Mouse (Mus musculus) cerebellum, adult 2 months (tissue): ENCODE results near the gene Gm45062. TPM values are rescaled to one million over a fixed set of nuclear protein-coding genes. Genes with fewer than 3 reads are reported as not detected.

Experiments used
- DNase-seq, 2 experiments: peaks; one replicate each; pipeline ENCODE4 v3.0.0; 2021
- H3K27ac ChIP-seq: fragments of 200-500 bp; 2 replicates; pipeline ENCODE4 v1.5.1; 2012; ENCODE audit warnings: low read length, control low read depth, inconsistent platforms; ENCODE audit not compliant: insufficient read depth
- H3K27me3 ChIP-seq: fragments of 200-500 bp; 2 replicates; pipeline ENCODE4 v1.6.1; 2012; ENCODE audit warnings: inconsistent platforms, mild to moderate bottlenecking, low read length, moderate library complexity; ENCODE audit not compliant: control insufficient read depth, insufficient read depth
- H3K4me1 ChIP-seq: fragments of 200-500 bp; 2 replicates; pipeline ENCODE4 v1.6.1; 2011; ENCODE audit warnings: low read length; ENCODE audit not compliant: control insufficient read depth, insufficient read depth
- H3K4me3 ChIP-seq: fragments of 200-500 bp; replicated peaks from 2 replicates; pipeline ENCODE3; 2011; ENCODE audit warnings: mild to moderate bottlenecking, low read depth, low read length, control low read depth; ENCODE audit not compliant: insufficient read depth
- CTCF ChIP-seq: fragments of 200-500 bp; IDR thresholded peaks from 2 replicates; pipeline ENCODE4 v1.5.1; 2011; ENCODE audit warnings: low read depth, mild to moderate bottlenecking, control low read depth, low read length, moderate library complexity, borderline replicate concordance; ENCODE audit not compliant: insufficient read depth
- POLR2A ChIP-seq: fragments of 200-500 bp; IDR thresholded peaks from 2 replicates; pipeline ENCODE4 v1.6.1; 2011; ENCODE audit warnings: low read length, control low read depth, borderline replicate concordance; ENCODE audit not compliant: insufficient read depth
- WGBS: fragments of 180-500 bp; shearing (Covaris S2); methylation state at CpG from one replicate; pipeline ENCODE4 v1.1.7; 2018; 5-methylcytosine and 5-hydroxymethylcytosine counted together
- polyA plus RNA-seq: library from polyadenylated mRNA; depleted of rRNA; stranded (reverse); fragments of >200 nt; gene quantifications from 2 replicates; pipeline ENCODE4 v1.2.3, GENCODE M21; 2012

Gene Gm45062
- polyA plus RNA-seq, 1 experiment, result 20.5 TPM

DNA sequence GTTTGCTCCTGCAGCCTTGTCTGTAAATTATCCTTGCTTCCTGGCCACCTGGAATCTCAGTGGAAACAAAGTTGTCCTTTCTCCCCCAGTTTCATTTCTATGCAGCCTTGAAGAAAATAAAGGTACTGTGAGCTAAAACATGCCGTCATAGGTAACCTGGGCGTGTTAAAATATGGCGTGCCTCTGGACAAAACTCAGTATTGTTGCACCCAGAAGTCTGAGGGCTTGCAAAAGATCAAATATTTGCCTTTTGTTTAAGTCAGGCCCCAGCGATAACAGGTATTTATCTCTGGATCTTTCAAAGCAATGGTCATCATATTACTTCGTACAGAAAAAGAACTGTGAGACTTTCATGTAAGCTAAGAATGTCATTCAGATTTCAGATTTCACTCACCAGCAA is 206.7 kb downstream of the Gm45062 start:
- 95% methylated on average over 5 of the region's 5 CpGs for WGBS
- Histone ChIP-seq H3K27me3 (no peaks in the 10 kb centered on the region), H3K27ac (no peak overlapping the region), H3K4me3 (no peak overlapping the region), H3K4me1 (no peaks in the 10 kb centered on the region)
- DNase-seq, result no peak
- TF ChIP-seq POLR2A (no peak), CTCF (no peak)

DNA sequence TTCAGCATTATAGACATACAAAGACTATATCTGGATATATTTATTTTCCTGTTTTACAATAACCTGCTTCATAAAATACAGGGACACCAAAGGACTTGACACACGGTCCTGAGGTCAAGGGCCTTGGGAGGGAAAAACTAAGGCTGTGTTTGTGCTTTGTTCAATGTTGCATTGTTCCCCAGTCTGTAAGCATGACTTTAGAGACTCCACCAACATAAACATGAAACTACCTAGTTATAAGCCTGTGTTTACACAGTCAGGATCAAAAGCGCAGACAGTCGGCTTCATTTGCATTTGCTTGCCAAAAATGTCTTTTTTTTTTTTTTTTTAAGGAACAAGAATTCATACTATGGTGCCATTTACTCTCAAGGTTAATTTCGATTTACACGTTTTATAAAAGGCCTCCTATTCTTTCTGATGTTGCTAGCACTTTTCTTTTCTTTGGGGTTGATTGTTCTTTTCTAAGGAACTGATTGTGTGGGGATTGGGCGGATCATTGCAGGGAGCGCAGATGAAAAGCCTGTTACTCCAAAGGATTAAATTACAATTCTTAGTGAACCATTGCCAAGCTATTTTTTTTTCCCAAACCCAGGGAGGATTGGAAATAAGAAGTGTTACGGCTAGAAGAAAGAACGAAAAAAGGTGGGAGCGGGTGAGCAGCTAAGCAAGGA is 208.6 kb downstream of the Gm45062 start:
- H3K27me3 ChIP-seq, result no peaks in the 10 kb centered on the region

DNA sequence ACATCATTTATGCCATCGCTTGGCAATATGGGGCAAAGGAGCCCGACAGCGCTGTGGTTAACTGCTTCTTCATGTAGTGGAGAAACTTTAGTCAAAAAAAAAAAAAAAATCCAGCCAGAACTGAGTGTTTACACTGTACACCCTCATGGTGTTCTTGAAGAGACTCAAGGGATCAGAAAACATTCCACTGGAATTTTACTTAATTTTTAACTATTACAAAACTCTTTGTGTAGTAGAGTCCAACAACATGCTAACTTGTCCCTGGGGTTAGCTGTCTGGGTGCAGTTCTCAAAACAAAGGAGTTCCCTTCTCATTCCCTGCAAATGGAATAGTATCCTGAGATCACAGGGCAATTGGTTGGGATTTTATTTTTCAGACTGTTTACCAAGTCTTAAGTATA is 210.7 kb downstream of the Gm45062 start:
- Histone ChIP-seq H3K4me3 (no peak overlapping the region), H3K4me1 (no peaks in the 10 kb centered on the region), H3K27me3 (no peaks in the 10 kb centered on the region), H3K27ac (no peak overlapping the region)
- no peak for DNase-seq
- 91% methylated on average over 3 of the region's 3 CpGs for WGBS
- TF ChIP-seq POLR2A (no peak), CTCF (no peak)

More for the DNA sequence above, 208.6 kb downstream of the Gm45062 start:
- TF ChIP-seq POLR2A (no peak), CTCF (no peak)
- Histone ChIP-seq H3K4me1 (no peaks in the 10 kb centered on the region), H3K4me3 (no peak overlapping the region), H3K27ac (no peak overlapping the region)
- WGBS, result 63% methylated on average over 10 of the region's 10 CpGs
- no peak for DNase-seq

DNA sequence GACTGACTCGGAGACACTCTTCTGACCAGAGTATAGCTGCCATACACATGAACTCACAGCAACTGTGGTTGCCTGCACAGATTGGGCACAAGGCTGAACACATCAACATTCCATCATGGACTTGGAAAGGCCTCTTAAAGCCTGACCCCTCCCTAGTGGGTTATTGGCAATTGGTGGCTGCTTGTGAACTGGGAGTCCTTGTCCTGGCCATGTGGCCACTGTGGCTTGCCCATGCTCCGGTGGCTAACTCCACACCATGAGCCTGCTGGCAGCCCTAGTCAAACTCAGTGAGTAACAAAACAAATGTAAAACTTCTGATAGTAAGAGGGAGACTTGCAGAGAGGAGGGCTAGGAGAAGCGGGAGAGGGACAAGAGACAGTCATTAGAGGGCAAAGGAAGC is 212.9 kb downstream of the Gm45062 start:
- TF ChIP-seq CTCF, result no peak
- no peak for TF ChIP-seq POLR2A
- Histone ChIP-seq H3K27me3 (no peaks in the 10 kb centered on the region), H3K4me3 (no peak overlapping the region), H3K4me1 (no peaks in the 10 kb centered on the region), H3K27ac (no peak overlapping the region)
- WGBS, result 77% methylated on average over 3 of the region's 3 CpGs
- DNase-seq, result no peak

DNA sequence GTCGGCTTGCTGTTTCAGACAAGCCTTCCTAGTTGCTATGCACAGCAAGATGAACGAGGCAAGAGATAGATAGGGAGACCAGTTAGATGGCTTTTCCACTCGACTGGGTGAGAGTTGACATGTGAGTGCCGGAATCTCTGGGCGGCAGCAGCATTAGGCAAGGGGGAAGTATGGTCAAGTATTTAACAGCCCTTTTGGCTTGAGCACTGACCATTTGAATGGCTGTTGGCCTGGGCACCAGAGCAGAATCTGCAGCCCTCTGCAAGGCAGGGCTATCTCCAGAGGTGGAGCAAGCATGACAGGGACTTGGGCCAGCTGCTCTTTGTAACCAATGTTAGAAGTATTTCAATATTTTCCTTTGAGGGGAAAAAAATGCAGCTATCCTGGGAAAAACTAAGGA is 213.7 kb downstream of the Gm45062 start:
- WGBS, result 70% methylated on average over 5 of the region's 5 CpGs
- TF ChIP-seq CTCF (no peak), POLR2A (no peak)
- H3K4me3 ChIP-seq, result no peak overlapping the region
- no peaks in the 10 kb centered on the region for H3K4me1 ChIP-seq
- DNase-seq, result no peak
- H3K27ac ChIP-seq, result no peak overlapping the region
- H3K27me3 ChIP-seq, result no peaks in the 10 kb centered on the region

DNA sequence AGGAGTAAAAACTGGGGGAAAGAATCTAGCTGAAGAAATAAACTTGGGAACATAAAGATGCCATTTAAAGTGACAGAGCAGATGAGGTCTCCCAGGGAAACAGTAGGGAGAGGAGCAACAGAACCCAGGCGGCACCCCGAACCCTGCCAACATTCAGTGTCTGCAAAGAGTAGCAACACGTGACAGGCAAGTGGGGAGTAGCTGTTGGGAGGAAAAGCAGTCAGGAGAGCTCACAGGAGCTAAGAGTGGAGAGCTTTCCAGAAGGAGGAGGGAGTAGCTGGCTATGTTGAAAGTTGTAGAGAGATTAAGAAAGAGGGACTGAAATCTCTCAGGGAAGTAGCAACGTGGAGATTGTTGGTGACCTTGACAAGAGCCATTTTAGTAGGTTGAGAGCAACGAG is 214.2 kb downstream of the Gm45062 start:
- Histone ChIP-seq H3K27ac (no peak overlapping the region), H3K4me3 (no peak overlapping the region), H3K4me1 (no peaks in the 10 kb centered on the region), H3K27me3 (no peaks in the 10 kb centered on the region)
- WGBS, result 33% methylated on average over 5 of the region's 5 CpGs
- DNase-seq, result no peak
- no peak for TF ChIP-seq POLR2A
- no peak for TF ChIP-seq CTCF

DNA sequence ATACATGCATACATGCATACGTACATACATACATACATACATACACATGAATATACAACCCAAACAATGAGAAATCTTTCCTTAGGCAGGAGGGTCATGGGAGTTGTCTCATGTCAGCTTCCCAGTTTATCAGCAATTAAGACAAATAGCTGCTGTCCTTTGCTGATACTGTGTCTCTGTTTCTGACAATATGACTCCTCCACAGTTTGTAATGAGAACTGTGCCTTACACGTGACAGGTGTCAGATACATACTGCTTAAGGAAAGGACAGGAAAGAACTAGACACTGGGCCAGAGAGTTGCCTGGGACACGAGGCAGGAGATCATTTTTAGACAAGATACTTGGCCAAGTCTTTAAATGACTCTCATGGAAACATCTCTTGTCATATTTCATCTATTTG is 215.1 kb downstream of the Gm45062 start:
- no peak for TF ChIP-seq POLR2A
- Histone ChIP-seq H3K27ac (no peak overlapping the region), H3K4me3 (no peak overlapping the region), H3K4me1 (no peaks in the 10 kb centered on the region), H3K27me3 (no peaks in the 10 kb centered on the region)
- 83% methylated on average over 3 of the region's 3 CpGs for WGBS
- DNase-seq, result no peak

DNA sequence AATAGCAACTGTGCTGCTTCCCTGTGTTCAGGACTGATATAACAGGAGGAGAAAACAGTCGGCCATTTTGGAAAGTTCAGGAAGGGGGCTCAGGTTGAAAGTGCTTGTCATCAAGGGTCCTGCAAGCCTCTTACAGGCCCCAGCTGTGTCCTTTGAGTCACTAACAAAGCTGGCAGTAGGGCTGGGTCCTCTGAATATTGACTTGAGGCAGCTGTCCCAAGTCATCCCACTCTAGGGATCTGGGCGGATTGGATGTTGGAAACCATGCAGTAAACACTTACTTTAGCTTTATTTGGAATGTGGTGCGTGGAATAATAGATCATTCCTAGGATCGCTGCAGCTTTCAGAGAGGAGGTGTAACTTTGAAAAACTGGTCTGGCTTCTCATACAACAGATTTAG is 215.6 kb downstream of the Gm45062 start:
- H3K27ac ChIP-seq, result no peak overlapping the region
- no peaks in the 10 kb centered on the region for H3K27me3 ChIP-seq
- WGBS, result 94% methylated on average over 4 of the region's 4 CpGs
- DNase-seq, result no peak
- TF ChIP-seq POLR2A (no peak), CTCF (no peak)
- H3K4me1 ChIP-seq, result no peaks in the 10 kb centered on the region
- H3K4me3 ChIP-seq, result no peak overlapping the region
